Comparison of ENCODE assay signal across 14 mouse cellular contexts in the genomic region with DNA sequence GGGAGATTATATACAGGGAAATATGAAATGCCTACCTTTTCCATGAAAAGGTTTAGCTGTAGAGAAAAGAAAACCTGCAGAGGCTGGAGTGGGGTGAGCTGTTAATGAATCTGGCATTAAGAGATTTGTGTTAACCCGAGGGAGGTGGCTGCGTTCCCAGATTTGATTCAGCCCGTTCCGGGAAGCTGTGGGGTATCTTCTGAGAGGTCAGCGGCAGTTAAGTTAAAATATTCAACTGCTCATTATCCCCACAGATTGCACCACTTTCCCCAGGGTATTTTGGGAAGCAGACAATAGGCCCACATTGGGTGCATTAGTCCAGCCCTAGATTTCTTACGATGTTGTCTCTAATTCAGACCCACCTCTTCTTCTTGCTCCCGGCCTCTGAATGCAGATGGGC.
A peak's percentile ranks its signal among the peaks of the same experiment; 100 is the strongest.
DNase-seq lines count a peak whose midpoint lies in the region; ATAC-seq lines count a peak whose summit lies in the region.
"Had no signal": no experiment of that assay in that cellular context is flagged by ENCODE, and none has a peak within 500 bp of the region (broad histone marks: within the 10 kb centered on the region; RNA-seq: fewer than 3 reads in every experiment).

No protein-coding gene starts in this region.

- H3K9me3 ChIP-seq in forebrain, embryonic 15.5 days, result no peaks in the 10 kb centered on the region
- no peaks in the 10 kb centered on the region for H3K9me3 ChIP-seq in forebrain, embryonic 12.5 days
- no peaks in the 10 kb centered on the region for H3K9me3 ChIP-seq in midbrain, embryonic 11.5 days (ENCODE audit: control insufficient read depth, low read length)
- H3K9me3 ChIP-seq: embryonic facial prominence, embryonic 10.5 days; midbrain, embryonic 15.5 days had no signal

- intact Hi-C loops in left cerebral cortex, postnatal 10 days (cut with DNase I), result no loop called here

- no peaks in the 10 kb centered on the region for H3K36me3 ChIP-seq in forebrain, embryonic 15.5 days
- no peaks in the 10 kb centered on the region for H3K36me3 ChIP-seq in forebrain, embryonic 12.5 days (replicated peaks)
- no peaks in the 10 kb centered on the region for H3K36me3 ChIP-seq in midbrain, embryonic 11.5 days (ENCODE audit: control insufficient read depth, insufficient read depth, low read length)
- H3K36me3 ChIP-seq: embryonic facial prominence, embryonic 10.5 days; midbrain, embryonic 15.5 days had no signal

- no peaks in the 10 kb centered on the region; the same call in 1 of the 2 replicates for H3K4me1 ChIP-seq in forebrain, embryonic 15.5 days
- H3K4me1 ChIP-seq in forebrain, embryonic 12.5 days, result no peaks in the 10 kb centered on the region
- H3K4me1 ChIP-seq in midbrain, embryonic 11.5 days (ENCODE audit: control insufficient read depth, insufficient read depth, low read length), result no peaks in the 10 kb centered on the region
- H3K4me1 ChIP-seq: embryonic facial prominence, embryonic 10.5 days; midbrain, embryonic 15.5 days had no signal

- H3K27ac ChIP-seq in forebrain, embryonic 15.5 days (replicated peaks), result peak overlapping the region; percentile 54
- H3K27ac ChIP-seq in forebrain, embryonic 12.5 days, result no peak overlapping the region
- no peak overlapping the region for H3K27ac ChIP-seq in midbrain, embryonic 11.5 days (ENCODE audit: low read depth, low read length)
- H3K27ac ChIP-seq: embryonic facial prominence, embryonic 10.5 days; midbrain, embryonic 15.5 days; stomach, postnatal 0 days had no signal

- no peaks in the 10 kb centered on the region for H3K27me3 ChIP-seq in forebrain, embryonic 15.5 days
- no peaks in the 10 kb centered on the region for H3K27me3 ChIP-seq in forebrain, embryonic 12.5 days
- no peaks in the 10 kb centered on the region for H3K27me3 ChIP-seq in midbrain, embryonic 11.5 days (ENCODE audit: control insufficient read depth, insufficient read depth, low read length)
- H3K27me3 ChIP-seq: midbrain, embryonic 15.5 days had no signal

- peak; percentile 17 to 23 for DNase-seq in left cerebral cortex, postnatal 10 days (ENCODE audit: extremely low spot score in 1 of 2, low spot score in 2 of 2)
- DNase-seq in left cerebral cortex, adult 18-20 months (ENCODE audit: low spot score in 2 of 2), result no peak
- DNase-seq in cerebellum, adult 11-12 months, result peak; percentile 21
- peak; percentile 40 for DNase-seq in layer of hippocampus, adult 9-11 months
- no peak for DNase-seq in urinary bladder, postnatal 36 days (ENCODE audit: low spot score in 2 of 2)
- DNase-seq in midbrain, embryonic 11.5 days (ENCODE audit: low spot score, missing footprints), result no peak
- DNase-seq: kidney, postnatal 14 days; lung, embryonic 14.5 days had no signal

- H3K9ac ChIP-seq in forebrain, embryonic 15.5 days (replicated peaks), result no peak overlapping the region
- no peak overlapping the region for H3K9ac ChIP-seq in forebrain, embryonic 12.5 days
- H3K9ac ChIP-seq in midbrain, embryonic 11.5 days (ENCODE audit: low read length), result no peak overlapping the region
- H3K9ac ChIP-seq: lung, embryonic 14.5 days; midbrain, embryonic 15.5 days had no signal

- 18% methylated on average over 7 of the region's 7 CpGs for WGBS in forebrain, embryonic 15.5 days
- 64% methylated on average over 7 of the region's 7 CpGs for WGBS in forebrain, embryonic 12.5 days
- WGBS in midbrain, embryonic 11.5 days, result 79% methylated on average over 7 of the region's 7 CpGs

- no peak overlapping the region for H3K4me3 ChIP-seq in forebrain, embryonic 15.5 days
- H3K4me3 ChIP-seq in forebrain, embryonic 12.5 days (replicated peaks), result no peak overlapping the region
- no peak overlapping the region for H3K4me3 ChIP-seq in midbrain, embryonic 11.5 days (ENCODE audit: low read depth, low read length)
- H3K4me3 ChIP-seq: embryonic facial prominence, embryonic 10.5 days; midbrain, embryonic 15.5 days had no signal

- ATAC-seq in forebrain, embryonic 15.5 days (replicated peaks), result peak; percentile 29; the same call in 1 of the 2 replicates
- ATAC-seq in forebrain, embryonic 12.5 days (ENCODE audit: low FRiP score), result no peak
- no peak for ATAC-seq in midbrain, embryonic 11.5 days (ENCODE audit: low FRiP score)
- ATAC-seq: activated CD4-positive, CD25-positive, alpha-beta regulatory T cell, adult 4 months; midbrain, embryonic 15.5 days had no signal

- H3K4me2 ChIP-seq in forebrain, embryonic 15.5 days (replicated peaks), result no peak overlapping the region
- no peak overlapping the region for H3K4me2 ChIP-seq in forebrain, embryonic 12.5 days
- H3K4me2 ChIP-seq in midbrain, embryonic 11.5 days, result no peak overlapping the region
- H3K4me2 ChIP-seq: lung, embryonic 14.5 days; midbrain, embryonic 15.5 days had no signal

Comparison
In these comparisons a context has a peak if more than half of its experiments do, and no peak if none do; other contexts are left out.
1. DNase-seq: peak in left cerebral cortex, postnatal 10 days (2 of 2), cerebellum, adult 11-12 months (single experiment) and layer of hippocampus, adult 9-11 months (single experiment); none in left cerebral cortex, adult 18-20 months (0 of 2), urinary bladder, postnatal 36 days (0 of 2) and midbrain, embryonic 11.5 days (single experiment).